Mouse (Mus musculus): ENCODE measurements around the gene Npff. TPM values are rescaled to one million over a fixed set of nuclear protein-coding genes. Genes with fewer than 3 reads are reported as not detected.
A peak's percentile ranks its signal among the peaks of the same experiment; 100 is the strongest.

The Npff gene
- total and polyA plus RNA-seq, 3 experiments, result 0.76 to 2.7 (median 1.1) TPM

DNA sequence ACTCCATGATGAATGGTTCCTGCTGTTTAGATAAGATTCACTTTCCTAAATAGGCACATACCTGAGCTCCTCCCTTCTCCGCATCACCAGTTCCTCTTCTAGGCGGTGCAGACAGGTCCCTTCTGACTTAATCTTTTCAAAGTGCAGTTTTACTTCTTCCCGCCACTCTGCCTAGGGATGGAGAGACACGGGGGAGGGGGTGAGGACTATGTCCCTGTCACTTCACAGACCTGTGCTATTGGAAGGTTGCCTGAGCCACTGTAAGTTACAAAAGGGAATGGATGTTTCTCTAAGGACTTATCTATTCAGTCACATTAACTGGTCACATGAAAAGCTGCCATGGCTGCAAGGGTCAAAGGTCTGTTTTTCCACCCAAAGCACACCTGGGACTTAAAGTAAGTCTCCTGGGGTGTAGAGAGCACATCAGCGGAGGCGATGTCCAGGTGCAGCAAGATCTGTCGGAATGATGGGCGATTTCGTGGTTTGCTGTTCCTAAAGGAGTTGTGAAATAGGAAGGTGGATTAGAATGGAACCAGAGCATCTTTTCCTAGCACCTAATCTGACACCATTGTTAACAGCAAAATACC lies 22.4 kb downstream of the Npff start:
- Histone ChIP-seq H3K36me3 (replicated peaks in 1 of 2; ENCODE audit: control insufficient read depth in 1 of 2, insufficient read depth in 1 of 2, low read length in 1 of 2) (peaks cover 68 to 90% of the 10 kb centered on the region in 2 experiments), H3K27me3 (replicated peaks) (no peaks in the 10 kb centered on the region), H3K27ac (ENCODE audit: insufficient read depth, low read depth) (no peak overlapping the region), H3K79me2 (replicated peaks; ENCODE audit: control insufficient read depth, extremely low read depth, insufficient read depth, poor library complexity, severe bottlenecking) (peaks cover under 1% of the 10 kb centered on the region), H3K4me1 (ENCODE audit: control insufficient read depth in 1 of 2, insufficient read depth in 2 of 2) (peaks cover 0 to 4% of the 10 kb centered on the region in 2 experiments; a peak in 2 of 4 replicates), H3K4me2 (ENCODE audit: insufficient read depth, low read depth, poor library complexity, severe bottlenecking) (no peak overlapping the region), H3K9me3 (replicated peaks; ENCODE audit: low read length) (no peaks in the 10 kb centered on the region), H3K4me3 (replicated peaks in 1 of 3; ENCODE audit: low read depth in 2 of 3, low read length in 2 of 3, poor library complexity in 1 of 3) (no peak overlapping the region), H3K9ac (ENCODE audit: insufficient read depth, low read depth) (no peak overlapping the region)
- DNase-seq (ENCODE audit: extremely low read depth), result no peak
- in situ Hi-C loops (cut with MboI; ENCODE audit: low pct_ligation_motif_present, low pct_unique_long_range_greater_than_20kb, low sequenced_read_pairs), result no loop called here
- dilution Hi-C loops (cut with MboI; ENCODE audit: extremely low pct_ligation_motif_present, extremely low pct_unique_long_range_greater_than_20kb, low sequenced_read_pairs), result no loop called here
- TF ChIP-seq MAX (IDR thresholded peaks at IDR 0.05; ENCODE audit: low read length) (no peak), ZMIZ1 (IDR thresholded peaks at IDR 0.05; ENCODE audit: low read depth, low read length) (no peak), JUND (conservative IDR thresholded peaks at IDR 0.05; ENCODE audit: low read depth, low read length) (no peak), PAX5 (IDR thresholded peaks at IDR 0.05; ENCODE audit: low read length) (no peak), BHLHE40 (IDR thresholded peaks at IDR 0.05; ENCODE audit: low read depth, low read length) (no peak), E2F4 (IDR thresholded peaks at IDR 0.05; ENCODE audit: insufficient replicate concordance, low read depth, low read length) (no peak), NELFE (IDR thresholded peaks at IDR 0.05; ENCODE audit: low read depth, low read length) (no peak), ETS1 (conservative IDR thresholded peaks at IDR 0.05; ENCODE audit: low read depth, low read length) (no peak), ZKSCAN1 (IDR thresholded peaks at IDR 0.05; ENCODE audit: borderline replicate concordance, low read depth, low read length) (no peak), JUN (IDR thresholded peaks at IDR 0.05; ENCODE audit: insufficient read depth, low read depth, low read length) (no peak), UBTF (IDR thresholded peaks at IDR 0.05; ENCODE audit: low read depth, low read length) (no peak), MAZ (IDR thresholded peaks at IDR 0.05; ENCODE audit: low read depth, low read length) (no peak), MYC (IDR thresholded peaks at IDR 0.05; ENCODE audit: low read depth, low read length) (no peak)

DNA sequence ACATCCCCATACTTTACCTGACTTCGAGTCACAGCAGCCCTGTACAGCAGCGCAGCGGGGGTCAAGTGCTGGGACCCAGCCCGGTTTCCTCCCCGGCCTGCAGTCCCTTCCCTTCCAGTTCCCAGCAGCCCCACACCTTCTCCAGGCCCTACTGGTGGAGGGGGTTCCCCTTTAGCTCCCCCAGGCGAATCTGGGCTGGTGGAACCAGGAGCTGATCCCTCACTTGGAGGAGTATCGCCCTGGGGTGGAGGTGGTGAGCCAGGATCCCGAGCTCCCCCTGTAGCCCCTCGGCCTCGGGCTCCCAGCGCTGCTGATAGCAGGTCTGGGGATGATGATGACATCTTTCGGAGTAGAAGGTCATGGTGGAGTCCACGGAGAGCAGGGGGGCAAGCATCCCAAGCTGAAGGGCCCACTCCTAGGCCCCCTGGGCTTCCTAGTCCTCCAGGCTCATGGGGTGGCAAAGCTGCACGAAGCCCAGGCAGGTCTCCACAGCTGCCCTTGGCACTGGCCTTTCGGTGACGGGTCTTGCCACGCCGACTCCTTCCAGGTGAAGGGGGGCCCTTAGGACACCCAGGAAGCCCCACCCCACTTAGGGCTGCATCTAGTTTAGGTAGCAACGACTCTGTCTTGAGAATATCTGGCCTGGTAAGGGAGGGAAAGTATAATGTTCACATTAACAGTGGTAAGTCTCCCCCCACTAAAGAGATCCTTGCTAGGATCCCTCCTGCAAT lies 23.5 kb downstream of the Npff start:
- Histone ChIP-seq H3K4me3 (replicated peaks in 1 of 3; ENCODE audit: low read depth in 2 of 3, low read length in 2 of 3, poor library complexity in 1 of 3) (no peak overlapping the region), H3K79me2 (replicated peaks; ENCODE audit: control insufficient read depth, extremely low read depth, insufficient read depth, poor library complexity, severe bottlenecking) (peaks cover 8% of the 10 kb centered on the region), H3K36me3 (replicated peaks in 1 of 2; ENCODE audit: control insufficient read depth in 1 of 2, insufficient read depth in 1 of 2, low read length in 1 of 2) (peaks cover 75 to 96% of the 10 kb centered on the region in 2 experiments), H3K4me1 (ENCODE audit: control insufficient read depth in 1 of 2, insufficient read depth in 2 of 2) (no peaks in the 10 kb centered on the region; a peak in 1 of 4 replicates), H3K9me3 (replicated peaks; ENCODE audit: low read length) (no peaks in the 10 kb centered on the region), H3K9ac (ENCODE audit: insufficient read depth, low read depth) (no peak overlapping the region), H3K4me2 (ENCODE audit: insufficient read depth, low read depth, poor library complexity, severe bottlenecking) (no peak overlapping the region), H3K27ac (ENCODE audit: insufficient read depth, low read depth) (no peak overlapping the region), H3K27me3 (replicated peaks) (no peaks in the 10 kb centered on the region)
- TF ChIP-seq KAT2A (IDR thresholded peaks at IDR 0.05; ENCODE audit: insufficient replicate concordance, low read length) (no peak), SIN3A (IDR thresholded peaks at IDR 0.05; ENCODE audit: low read length) (no peak), JUN (IDR thresholded peaks at IDR 0.05; ENCODE audit: insufficient read depth, low read depth, low read length) (no peak), POLR2A (IDR thresholded peaks at IDR 0.05; ENCODE audit: low read depth, low read length) (peak; percentile 5; the same call in 1 of the 2 replicates)
- DNase-seq (ENCODE audit: extremely low read depth), result no peak
- in situ Hi-C loops (cut with MboI; ENCODE audit: low pct_ligation_motif_present, low pct_unique_long_range_greater_than_20kb, low sequenced_read_pairs) (no loop called here), dilution Hi-C loops (cut with MboI; ENCODE audit: extremely low pct_ligation_motif_present, extremely low pct_unique_long_range_greater_than_20kb, low sequenced_read_pairs) (no loop called here)
